Mouse (Mus musculus) E14TG2a.4 (cell line): ENCODE results near the gene Stx12.

Experiments
- CTCF ChIP-seq: conservative IDR thresholded peaks from 2 replicates; pipeline ENCODE4 v1.5.1; 2014; ENCODE audit warnings: low read length
- NANOG ChIP-seq: IDR thresholded peaks from 2 replicates; pipeline ENCODE4 v1.6.1; 2014; ENCODE audit warnings: borderline replicate concordance, low read length, mixed read lengths
- POU5F1 ChIP-seq: IDR thresholded peaks from 2 replicates; pipeline ENCODE4 v1.6.1; 2014; ENCODE audit warnings: low read length, borderline replicate concordance

DNA sequence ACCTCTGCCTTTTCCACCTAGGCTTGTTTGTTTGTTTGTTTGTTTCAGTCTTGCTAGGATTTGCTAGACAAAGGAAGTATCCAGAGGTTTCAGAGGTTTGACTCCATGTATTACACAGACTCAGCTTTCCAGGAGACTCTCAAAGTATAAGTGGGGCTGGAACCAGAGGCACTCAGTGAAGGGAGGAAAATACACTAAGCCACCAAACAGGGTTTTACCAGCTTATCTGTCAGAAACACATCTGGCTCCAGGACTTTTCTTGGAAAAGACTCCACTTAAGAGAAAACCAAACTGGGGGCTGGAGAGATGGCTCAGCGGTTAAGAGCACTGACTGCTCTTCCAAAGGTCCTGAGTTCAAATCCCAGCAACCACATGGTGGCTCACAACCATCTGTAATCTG is 23.4 kb downstream of the Stx12 start:
- TF ChIP-seq CTCF (no peak), POU5F1 (no peak), NANOG (no peak)
